Mouse (Mus musculus): Measurements from ENCODE around the gene Hist2h3b. TPM values are rescaled to one million over a fixed set of nuclear protein-coding genes. Genes with fewer than 3 reads are reported as not detected.
A peak's percentile ranks its signal among the peaks of the same experiment; 100 is the strongest.
"Not testable (repeated sequence)": the region's sequence is repeated elsewhere in the genome, so short reads cannot be mapped to it uniquely, and the experiment has no call there.

Hist2h3b gene
- total RNA-seq, 4 experiments from 2014 or later: 32.1 to 53.8 (median 35.1) TPM

DNA sequence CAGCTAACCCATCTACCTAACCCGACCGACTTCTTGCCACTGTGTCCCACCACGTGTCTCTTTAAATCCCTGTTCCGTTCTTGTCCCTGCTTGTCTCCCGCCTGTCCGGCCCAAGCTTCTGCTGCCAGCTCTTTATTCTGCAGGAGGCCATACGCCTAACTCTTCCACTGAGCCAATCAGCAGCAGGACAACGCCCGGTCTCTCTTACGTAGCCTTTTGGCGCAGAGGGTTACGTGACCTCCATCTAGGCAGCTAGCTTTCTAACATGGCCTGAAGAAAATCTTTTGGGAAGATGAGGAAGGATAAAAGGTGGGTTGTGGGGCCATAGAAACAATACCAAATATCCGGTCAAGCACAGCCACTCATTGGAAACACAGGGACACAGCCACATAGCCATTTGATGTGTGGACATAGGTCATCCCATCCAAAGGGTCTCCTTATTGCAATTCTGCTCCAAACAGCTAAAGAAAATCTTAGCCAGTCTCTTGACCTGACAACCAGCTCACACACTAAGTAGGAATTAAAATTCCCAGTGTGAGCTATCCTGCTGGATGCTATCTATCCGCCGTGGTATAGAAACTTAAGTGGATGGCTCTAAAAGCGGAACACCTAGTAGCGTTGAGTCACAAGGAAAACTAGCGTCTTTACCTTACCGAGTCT lies 6.1 kb upstream of the Hist2h3b start:
- peak; percentile 81 to 86 for DNase-seq (ENCODE audit: low spot score in 2 of 2)

DNA sequence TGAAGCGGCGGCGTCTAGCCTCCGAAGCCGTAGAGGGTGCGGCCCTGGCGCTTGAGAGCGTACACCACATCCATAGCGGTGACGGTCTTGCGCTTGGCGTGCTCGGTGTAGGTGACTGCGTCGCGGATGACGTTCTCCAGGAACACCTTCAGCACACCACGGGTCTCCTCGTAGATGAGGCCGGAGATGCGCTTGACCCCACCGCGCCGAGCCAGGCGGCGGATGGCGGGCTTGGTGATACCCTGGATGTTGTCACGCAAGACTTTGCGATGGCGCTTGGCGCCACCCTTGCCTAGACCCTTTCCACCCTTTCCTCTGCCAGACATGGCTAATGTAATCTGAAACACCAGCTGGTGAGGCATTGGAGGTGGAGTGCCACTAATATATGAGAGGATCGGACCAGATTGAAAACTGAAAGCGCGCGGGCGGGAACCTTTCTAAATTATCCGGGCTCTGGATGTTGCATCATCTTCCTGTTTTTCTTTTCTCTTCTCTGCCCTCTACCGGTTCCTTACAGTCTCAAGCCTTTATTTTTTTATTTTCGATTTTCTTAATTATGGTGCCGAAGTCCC lies 5.4 kb upstream of the Hist2h3b start, which contains the start of gene Hist2h4:
Gene Hist2h4, minus strand, starts transcription at position 333 of the 572 bp plus-strand sequence.
- peak; percentile 97 to 99 for DNase-seq (ENCODE audit: low spot score in 2 of 2)

DNA sequence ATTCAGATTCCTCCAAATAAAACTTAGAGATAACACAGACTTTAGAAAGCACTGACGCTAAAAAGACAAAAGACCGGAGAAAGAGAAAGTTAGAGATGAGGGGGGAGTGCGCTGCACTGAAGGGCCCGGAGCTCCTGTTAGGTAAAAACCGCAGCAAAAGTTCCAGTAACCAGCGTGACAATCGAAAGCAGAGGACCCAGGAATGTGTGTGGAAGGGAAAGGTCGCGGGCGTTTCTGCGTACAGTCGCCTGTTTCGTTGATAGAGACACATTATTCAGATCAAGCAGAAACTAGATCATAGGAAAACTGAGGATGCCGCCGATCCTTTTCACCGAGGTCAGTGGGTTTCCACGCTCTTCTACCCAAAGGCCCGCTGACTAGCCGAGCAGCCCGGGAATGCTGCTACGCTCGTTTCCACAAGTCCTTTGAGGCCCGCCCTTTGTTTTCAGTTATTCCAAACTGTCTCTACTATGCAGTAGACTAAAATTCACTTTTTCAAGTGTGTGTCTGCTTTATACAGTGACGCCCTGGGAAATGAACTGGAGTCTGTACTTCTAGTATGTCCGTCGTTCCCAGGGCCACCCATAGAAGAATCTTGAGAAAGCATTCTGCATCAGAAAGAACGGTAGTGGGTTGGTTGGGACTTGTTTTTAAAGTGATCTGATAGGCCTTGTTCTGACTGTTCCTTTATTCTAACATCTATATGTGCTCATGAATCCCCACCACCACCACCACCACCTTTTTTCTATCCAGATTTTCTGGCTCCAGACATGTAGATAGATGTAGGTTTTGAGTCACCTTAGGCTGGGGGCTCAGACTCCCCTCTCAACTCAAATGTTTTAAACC lies 4.7 kb upstream of the Hist2h3b start:
- DNase-seq (ENCODE audit: low spot score in 2 of 2): peak in 1 of 2 experiments; percentile 44

DNA sequence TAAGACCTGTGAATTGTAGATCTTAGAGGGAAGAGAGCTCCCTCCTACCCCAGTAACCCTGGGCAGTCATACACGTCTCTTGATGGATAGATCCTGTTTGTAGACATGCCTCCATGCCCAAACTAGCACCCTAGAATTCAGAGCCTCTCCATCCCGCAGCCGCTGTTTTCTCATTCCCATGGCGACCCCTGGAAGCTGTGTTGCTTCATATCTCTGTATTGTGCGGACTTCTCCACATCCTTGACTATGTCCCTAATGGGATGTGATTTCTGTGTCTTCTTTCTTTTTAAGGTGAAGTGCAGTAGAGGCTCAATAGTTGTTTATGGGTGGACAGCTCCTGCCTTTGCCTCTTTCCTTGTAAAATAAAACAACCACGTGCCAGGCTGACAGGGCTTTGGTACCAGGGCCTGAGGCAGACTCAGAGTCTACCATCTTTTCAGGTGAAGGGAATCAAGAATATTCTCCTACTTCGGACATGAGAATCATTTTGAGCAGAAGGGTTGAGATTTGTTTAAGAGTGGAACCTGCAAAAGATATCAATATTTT lies 4.0 kb upstream of the Hist2h3b start:
- DNase-seq (ENCODE audit: low spot score in 2 of 2): no peak

DNA sequence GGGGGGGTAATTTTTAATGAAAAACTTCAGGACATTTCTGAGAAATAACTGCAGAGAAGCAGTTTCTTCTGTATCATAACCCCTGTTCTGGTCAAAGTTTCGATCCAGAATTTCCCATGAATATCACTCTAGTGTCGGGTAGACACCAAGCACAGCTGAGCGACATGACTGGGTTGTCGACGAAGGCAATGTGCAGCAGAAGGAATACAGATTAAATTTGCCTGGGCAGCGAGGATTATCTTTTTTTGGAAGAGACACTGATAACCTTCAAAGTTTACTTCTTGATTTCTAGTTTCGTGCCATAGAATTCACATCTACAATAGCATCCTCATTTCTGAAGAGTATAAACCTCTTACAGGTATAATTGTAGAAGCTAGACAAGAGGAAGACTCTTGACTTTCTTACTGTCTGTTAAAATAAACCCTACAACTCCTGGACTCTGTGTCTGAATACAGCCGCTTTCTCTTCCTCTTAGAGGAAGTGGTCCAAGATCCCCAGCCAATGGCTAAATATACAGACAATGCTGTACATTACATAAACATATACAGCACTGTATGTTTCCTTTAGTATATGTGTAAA lies 2.2 kb upstream of the Hist2h3b start:
- DNase-seq (ENCODE audit: low spot score in 2 of 2): no peak

DNA sequence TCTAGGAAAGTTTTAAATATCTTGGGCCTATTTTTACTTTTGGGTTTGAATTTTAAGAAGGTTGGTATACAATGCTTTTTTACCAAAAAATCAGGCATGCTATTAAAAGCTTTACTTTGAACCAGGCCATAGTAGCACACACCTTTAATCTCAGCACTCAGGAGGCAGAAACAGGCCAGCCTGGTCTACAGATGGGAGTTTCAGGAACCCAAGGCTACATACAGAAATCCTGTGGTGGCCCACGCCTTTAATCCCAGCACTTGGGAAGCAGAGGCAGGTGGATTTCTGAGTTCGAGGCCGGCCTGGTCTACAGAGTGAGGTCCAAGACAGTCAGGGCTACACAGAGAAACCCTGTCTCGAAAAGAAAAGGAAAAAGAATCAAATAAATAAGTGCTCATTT lies 913 bp upstream of the Hist2h3b start:
- DNase-seq (ENCODE audit: low spot score in 2 of 2): no peak

DNA sequence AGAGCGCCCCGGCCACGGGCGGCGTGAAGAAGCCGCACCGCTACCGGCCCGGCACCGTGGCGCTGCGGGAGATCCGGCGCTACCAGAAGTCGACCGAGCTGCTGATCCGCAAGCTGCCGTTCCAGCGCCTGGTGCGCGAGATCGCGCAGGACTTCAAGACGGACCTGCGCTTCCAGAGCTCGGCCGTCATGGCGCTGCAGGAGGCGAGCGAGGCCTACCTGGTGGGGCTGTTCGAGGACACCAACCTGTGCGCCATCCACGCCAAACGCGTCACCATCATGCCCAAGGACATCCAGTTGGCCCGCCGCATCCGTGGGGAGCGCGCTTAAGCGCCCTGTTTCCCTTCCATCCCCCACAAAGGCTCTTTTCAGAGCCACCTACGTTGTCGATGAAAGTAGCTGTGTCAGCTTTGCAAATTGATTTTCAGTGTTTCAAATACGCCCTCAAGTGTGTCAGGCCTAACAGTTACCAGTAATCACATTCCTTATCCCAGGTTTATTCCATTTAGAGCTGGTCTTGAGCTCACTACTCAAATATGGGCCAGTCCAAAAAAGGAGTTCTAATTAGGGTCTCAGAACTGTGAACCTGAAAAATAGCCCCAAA lies 423 bp downstream of the Hist2h3b start:
- peak in 1 of 2 experiments; percentile 42 for DNase-seq (ENCODE audit: low spot score in 2 of 2)

DNA sequence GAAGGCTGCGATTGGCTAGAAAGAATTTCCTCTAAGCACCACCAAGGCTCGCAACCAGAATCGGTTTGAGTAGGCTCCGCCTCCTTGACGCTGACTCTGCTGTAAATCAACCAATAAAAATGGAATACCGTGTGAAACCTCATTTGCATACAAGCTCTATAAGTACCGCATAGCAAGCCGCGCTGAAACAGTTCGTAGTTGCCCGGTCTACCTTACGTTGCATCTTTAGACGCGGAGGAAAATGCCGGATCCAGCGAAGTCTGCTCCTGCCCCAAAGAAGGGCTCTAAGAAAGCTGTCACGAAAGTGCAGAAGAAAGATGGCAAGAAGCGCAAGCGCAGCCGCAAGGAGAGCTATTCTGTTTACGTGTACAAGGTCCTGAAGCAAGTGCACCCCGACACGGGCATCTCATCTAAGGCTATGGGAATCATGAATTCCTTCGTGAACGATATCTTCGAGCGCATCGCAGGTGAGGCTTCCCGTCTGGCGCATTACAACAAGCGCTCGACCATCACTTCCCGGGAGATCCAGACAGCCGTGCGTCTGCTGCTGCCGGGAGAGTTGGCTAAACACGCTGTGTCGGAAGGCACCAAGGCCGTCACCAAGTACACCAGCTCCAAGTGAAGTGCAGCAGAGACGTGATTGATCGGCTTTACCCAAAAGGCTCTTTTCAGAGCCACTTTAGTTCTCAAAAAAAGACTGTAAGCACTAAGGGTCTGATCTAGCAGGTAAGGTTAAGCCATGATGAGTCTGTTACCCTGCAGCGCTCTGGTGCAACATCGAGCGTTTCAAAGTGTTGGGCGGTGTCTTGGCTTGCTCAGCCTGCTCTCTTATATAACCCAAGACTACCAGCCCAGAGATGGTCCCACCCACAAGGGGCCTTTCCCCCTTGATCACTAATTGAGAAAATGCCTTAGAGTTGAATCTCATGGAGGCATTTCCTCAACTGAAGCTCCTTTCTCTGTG lies 1.3 kb downstream of the Hist2h3b start, which contains the start of gene Hist2h2bb:
Gene Hist2h2bb, plus strand, starts transcription at position 242 of the 964 bp plus-strand sequence.
- peak; percentile 96 to 97 for DNase-seq (ENCODE audit: low spot score in 2 of 2)

DNA sequence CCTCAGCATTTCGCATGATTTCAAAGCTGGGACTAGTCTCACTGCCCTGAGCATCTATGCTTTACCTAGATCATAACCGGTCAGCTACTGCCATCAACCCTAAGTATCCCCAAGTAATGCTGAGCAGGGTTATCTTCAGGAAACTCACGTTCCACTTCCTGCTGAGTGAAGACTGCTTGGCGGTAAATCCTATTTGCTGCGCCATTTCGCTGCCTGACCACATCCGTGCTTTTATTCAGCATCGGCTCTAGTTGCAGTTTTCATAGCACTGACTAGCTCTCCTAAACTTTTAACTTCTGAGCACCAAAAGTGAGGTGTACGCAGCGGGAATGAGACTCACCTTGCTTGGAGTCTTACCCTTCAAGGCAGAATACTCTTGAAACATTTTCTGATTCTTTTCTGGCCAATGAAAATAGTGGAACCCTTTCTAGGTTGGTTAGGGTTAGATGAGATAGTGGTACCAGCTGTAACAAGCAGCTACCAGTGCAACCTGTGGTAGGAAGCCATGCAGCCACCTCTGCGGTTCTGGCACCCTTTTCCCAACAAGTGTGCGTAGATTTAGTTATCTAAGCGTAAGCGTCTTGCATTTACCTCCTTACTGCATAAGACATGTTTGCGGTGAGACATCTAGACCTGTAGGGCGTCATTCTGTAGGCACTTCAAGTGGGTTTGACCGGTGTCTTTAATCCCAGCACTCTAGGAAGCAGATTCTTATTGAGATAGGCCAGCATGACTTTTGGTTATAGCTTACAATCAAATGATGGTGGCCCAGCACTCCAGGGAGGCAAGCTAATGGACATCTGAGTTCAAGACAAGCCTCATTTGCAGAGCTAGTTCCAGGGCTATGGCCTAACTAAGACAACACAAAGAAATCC lies 5.4 kb downstream of the Hist2h3b start:
- no peak for DNase-seq (ENCODE audit: low spot score in 2 of 2)

DNA sequence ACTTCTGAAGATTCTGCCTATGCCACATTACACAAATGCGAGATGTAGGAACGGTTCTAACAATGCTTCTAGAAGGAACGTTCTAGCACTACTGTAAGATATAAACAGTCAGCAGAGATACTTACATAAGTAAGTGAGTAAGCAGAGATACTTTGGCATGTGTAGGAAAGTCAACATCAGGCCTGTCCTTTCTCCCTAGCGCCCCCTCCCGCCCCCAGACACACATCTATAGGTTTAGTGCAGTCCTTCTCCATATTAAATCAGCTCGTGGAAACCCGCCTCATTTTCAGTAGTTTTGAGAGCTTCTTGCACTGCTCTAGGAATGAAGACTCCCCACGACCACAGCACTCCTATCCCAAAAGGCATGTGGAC lies 9.0 kb downstream of the Hist2h3b start:
- DNase-seq (ENCODE audit: low spot score in 2 of 2): peak in 1 of 2 experiments; percentile 35

DNA sequence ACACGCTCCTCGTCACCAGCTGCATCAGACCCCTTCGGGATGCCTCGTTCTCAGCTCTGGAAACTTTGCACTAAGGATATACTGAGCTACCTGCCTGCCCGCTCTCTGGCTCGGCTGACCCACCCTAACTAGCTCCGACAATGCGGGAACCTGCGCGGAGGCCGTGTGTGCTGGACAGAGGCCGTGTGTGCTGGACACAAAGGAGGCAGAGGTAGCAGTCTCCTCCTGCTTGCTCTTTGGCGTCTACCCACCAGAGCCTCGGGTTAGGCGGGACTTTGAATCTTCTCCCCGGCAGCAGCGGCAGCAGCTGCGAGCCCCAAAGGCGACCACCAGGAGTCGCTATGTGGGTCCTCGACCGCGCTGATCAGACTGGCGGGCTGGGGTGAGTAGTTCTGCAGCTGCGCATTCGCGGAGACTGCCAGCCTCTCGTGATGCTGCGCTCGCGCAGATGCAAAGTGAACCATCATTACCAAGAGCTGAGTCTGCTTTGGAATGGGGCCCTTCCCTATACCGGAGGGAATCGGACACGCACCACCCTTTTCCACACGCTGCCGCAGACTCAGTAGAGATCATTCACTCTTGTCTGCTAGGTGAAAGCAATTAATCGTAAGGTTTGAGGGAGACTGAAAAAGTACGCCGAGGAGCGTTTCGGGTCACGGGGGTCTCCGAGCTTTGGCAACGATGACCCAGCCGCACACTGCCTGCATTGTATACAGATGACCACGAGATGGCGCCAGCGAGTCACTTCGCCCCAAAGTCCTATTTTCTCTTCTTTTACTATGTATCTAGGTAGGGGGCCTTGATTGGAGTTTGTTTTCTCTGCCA lies 9.6 kb downstream of the Hist2h3b start:
- DNase-seq (ENCODE audit: low spot score in 2 of 2): peak; percentile 91 to 94

DNA sequence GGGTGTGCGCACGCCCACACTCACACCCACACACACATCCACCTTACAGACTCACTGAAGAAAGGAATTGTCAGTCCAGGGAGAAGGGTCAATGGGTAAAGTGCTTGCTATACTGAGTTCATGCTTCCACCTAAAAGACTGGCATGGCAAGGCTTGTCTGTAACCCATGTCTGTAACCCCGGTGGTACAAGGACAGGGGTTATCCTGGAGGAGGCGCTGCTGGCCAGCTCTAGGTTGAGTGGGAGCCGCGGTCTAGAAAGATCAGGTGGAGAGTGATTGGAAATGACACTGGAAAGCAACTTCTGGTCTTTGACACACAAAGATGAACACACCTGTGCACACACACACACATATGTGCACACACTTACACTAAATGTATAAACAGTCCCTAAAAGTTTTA lies 12.2 kb downstream of the Hist2h3b start:
- DNase-seq (ENCODE audit: low spot score in 2 of 2): no peak

DNA sequence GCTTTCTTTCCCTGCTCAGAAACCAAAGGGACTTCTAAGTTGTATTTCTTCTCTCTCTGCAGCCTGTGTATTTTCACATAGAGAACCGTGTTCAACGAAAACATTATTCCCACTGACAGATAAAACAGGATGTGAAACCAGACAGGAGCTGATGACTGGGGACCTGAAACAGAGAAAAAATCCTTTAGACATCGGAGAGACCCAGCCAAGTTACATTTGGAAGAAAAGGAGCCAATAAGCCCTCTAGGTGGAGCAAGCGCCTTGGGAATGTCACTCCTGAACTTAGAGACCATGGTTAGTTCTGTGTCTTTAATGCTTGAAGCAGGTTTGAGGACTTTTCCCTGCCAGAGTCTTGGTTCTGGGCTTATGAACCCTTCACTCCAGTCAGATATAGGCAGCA lies 16.0 kb downstream of the Hist2h3b start:
- DNase-seq (ENCODE audit: low spot score in 2 of 2): no peak

DNA sequence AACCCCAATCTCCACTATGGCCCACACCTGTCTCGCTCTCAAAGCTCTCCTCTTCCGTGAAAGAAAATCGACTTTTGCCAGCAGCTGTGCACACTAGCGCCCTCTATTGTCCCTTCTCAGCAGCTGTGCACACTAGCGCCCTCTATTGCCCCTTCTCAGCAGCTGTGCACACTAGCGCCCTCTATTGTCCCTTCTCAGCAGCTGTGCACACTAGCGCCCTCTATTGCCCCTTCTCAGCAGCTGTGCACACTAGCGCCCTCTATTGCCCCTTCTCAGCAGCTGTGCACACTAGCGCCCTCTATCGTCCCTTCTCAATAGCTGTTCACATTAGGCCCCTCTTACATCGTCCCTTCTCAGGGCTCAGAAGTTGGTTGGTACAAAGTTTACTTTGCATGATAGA lies 18.9 kb downstream of the Hist2h3b start:
- DNase-seq (ENCODE audit: low spot score in 2 of 2): not testable (repeated sequence)

DNA sequence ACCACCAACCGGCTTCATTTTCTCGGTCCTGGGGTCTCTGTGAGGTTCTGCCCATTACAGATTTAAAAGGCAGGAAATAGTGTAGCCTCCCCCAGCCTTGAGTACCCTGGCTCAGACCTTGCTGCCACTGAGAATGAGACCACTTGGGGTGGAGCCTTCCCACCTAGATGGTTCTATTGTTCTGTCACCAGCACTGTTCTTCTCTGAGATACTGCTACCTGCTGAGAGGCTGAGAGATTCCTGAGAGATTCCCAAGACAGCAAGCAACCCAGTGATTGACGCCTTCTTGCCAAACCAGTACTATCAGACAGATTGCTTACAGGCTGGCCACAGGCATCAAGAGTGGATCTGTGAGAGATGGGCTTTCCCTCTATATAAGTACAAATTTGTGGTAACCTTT lies 20.7 kb downstream of the Hist2h3b start:
- DNase-seq (ENCODE audit: low spot score in 2 of 2): no peak

DNA sequence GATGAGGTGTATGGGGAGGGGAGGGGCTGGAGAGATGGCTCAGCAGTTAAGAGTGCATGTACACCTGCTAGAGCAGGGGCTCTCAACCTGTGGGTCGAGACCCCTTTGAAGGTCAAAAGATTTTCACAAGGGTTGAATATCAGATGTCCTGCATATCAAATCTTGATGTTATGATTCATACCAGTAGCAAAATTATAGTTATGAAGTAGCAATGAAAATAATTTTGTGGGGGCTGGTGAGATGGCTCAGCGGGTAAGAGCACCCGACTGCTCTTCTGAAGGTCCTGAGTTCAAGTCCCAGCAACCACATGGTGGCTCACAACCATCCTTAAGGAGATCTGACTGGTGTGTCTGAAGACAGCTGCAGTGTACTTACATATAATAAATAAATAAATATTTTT lies 22.3 kb downstream of the Hist2h3b start:
- not testable (repeated sequence) for DNase-seq (ENCODE audit: low spot score in 2 of 2)

DNA sequence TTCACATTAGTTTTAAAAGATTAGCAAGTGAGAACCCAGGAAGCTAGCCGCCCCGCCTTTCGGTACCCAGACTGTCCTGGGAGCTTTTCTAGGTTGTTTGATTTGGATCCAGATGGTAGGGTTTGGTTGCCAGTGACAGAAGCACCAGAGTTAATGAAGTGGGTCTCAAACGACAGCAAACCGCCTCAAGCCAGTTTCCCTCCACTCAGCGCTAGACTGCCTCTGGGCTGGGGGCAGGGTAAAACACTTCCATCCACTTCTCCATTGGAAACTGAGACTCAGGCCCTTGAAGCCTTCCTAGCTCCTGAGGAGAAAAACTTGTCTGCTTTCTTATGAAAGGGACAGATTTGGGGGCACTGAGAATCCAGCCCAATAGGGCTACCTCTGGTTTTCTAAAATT lies 24.2 kb downstream of the Hist2h3b start:
- DNase-seq (ENCODE audit: low spot score in 2 of 2): no peak

DNA sequence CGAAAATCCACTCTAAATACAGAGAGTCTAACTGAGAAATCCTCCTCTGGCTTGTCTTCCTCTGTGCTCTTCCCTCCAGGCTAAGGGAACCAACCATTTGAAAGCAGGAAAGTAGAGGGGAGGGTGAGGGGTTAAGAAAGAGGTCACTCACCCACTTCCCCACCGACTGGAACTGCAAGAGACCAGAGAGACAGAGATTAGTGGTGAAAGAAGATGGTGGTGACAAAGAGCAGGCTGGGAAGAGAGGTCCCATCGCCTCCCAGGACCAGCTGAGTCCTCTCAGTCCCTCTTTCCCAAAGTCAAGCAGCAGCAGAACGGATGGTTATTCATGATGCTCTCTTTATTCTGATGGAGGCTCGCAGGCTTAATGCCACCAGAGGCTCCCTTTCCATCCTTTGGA lies 24.9 kb downstream of the Hist2h3b start:
- no peak for DNase-seq (ENCODE audit: low spot score in 2 of 2)
